In the genomic region with DNA sequence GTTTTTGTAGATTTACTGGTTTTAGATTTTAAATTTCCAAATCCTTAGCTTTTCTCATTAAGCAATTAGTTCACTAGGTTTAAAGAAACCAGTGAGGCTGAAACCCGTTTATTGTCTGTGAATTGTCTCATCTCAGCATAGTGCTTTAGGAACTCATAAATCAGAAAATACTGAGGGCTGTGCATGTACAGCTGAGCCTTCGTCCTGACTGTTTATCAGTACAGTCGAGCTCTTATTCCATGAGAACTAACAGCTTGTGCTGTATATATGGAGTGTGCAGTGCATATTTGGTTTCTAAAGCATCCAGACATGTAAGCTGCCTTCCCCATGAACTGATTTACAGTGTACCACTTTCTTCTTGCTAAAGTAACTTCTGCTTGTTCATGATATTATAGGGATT, we compare ENCODE assay signal across 16 mouse cellular contexts.
"Had no signal": no experiment of that assay in that cellular context is flagged by ENCODE, and none has a peak within 500 bp of the region (broad histone marks: within the 10 kb centered on the region; RNA-seq: fewer than 3 reads in every experiment).

No protein-coding gene starts in this region.

- DNase-seq: lung, adult 18-20 months; lung, embryonic 14.5 days; lung, postnatal 10 days; lung, postnatal 4 days; midbrain, embryonic 14.5 days; right cerebral cortex, postnatal 14 days; thymus, adult 2 months; thymus, postnatal 25 days; thymus, postnatal 4 days had no signal

- H3K9me3 ChIP-seq: midbrain, embryonic 12.5 days; stomach, embryonic 15.5 days had no signal

- H3K9ac ChIP-seq: liver, embryonic 14.5 days; lung, embryonic 14.5 days; midbrain, embryonic 12.5 days; stomach, embryonic 15.5 days had no signal

- H3K4me3 ChIP-seq: midbrain, embryonic 10.5 days; midbrain, embryonic 12.5 days; myocyte; stomach, embryonic 15.5 days had no signal

- H3K4me2 ChIP-seq: lung, embryonic 14.5 days; midbrain, embryonic 12.5 days; stomach, embryonic 15.5 days had no signal

- H3K4me1 ChIP-seq: midbrain, embryonic 10.5 days; midbrain, embryonic 12.5 days; stomach, embryonic 15.5 days had no signal

- H3K27ac ChIP-seq: liver, embryonic 14.5 days; midbrain, embryonic 10.5 days; midbrain, embryonic 12.5 days; stomach, embryonic 15.5 days; stomach, postnatal 0 days had no signal

- H3K27me3 ChIP-seq: midbrain, embryonic 12.5 days; stomach, embryonic 15.5 days had no signal

- ATAC-seq: midbrain, embryonic 16.5 days had no signal
